Mouse (Mus musculus) duodenum, adult 2 months (tissue): Measurements from ENCODE around the gene Thap8. TPM values are rescaled to one million over a fixed set of nuclear protein-coding genes. Genes with fewer than 3 reads are reported as not detected.

Source experiments
- polyA plus RNA-seq: library from polyadenylated mRNA; depleted of rRNA; stranded (reverse); fragments of >200 nt; gene quantifications from 2 replicates; pipeline ENCODE4 v1.2.3, GENCODE M21; 2012; ENCODE audit warnings: low replicate concordance; rRNA removed

Gene Thap8
- polyA plus RNA-seq: 0.14 TPM in 1 of 2 replicates, not detected in the other

GRCm38 (mm10) chr7:30279951-30280669 lies at the start of gene Thap8, which contains the start of gene Wdr62:
Gene Thap8, plus strand, starts transcription at chr7:30280094.
Gene Wdr62, minus strand, starts transcription at chr7:30280419.

GRCm38 (mm10) chr7:30231669-30232454 lies 48.0 kb upstream of the Thap8 start, which contains the start of the genes Polr2i and Tbcb:
Gene Polr2i, plus strand, starts transcription at chr7:30231948.
Gene Tbcb, minus strand, starts transcription at chr7:30232272.

GRCm38 (mm10) chr7:30235625-30236024 lies 44.3 kb upstream of the Thap8 start, which contains the start of gene Ovol3:
Gene Ovol3, minus strand, starts transcription at chr7:30235725.

GRCm38 (mm10) chr7:30291215-30292131 lies 11.6 kb downstream of the Thap8 start, which contains the start of gene Clip3:
Gene Clip3, plus strand, starts transcription at chr7:30291728.

GRCm38 (mm10) chr7:30308076-30309005 lies 28.4 kb downstream of the Thap8 start, which contains the start of gene Alkbh6:
Gene Alkbh6, plus strand, starts transcription at chr7:30308717.

GRCm38 (mm10) chr7:30314721-30315155 lies 34.8 kb downstream of the Thap8 start, which contains the start of gene Syne4:
Gene Syne4, plus strand, starts transcription at chr7:30314807.

GRCm38 (mm10) chr7:30321539-30322284 lies 41.8 kb downstream of the Thap8 start, which contains the start of gene E130208F15Rik:
Gene E130208F15Rik, plus strand, starts transcription at chr7:30321740.

GRCm38 (mm10) chr7:30323795-30324194 lies 43.9 kb downstream of the Thap8 start, which contains the start of gene Sdhaf1:
Gene Sdhaf1, minus strand, starts transcription at chr7:30323895.

Other genes with a start within 250 kb of the Thap8 start
- 0.19 and 0.42 TPM in 2 replicates for gene Zfp14, start 228.7 kb upstream of the Thap8 start, polyA plus RNA-seq
- 0.07 TPM in 1 of 2 replicates, not detected in the other for gene Zfp82, start 207.2 kb upstream of the Thap8 start, polyA plus RNA-seq
- 0.14 TPM in 1 of 2 replicates, not detected in the other for gene Gm26920, start 189.7 kb upstream of the Thap8 start, polyA plus RNA-seq
- gene Zfp566, start 189.6 kb upstream of the Thap8 start, polyA plus RNA-seq: 0.65 and 0.99 TPM in 2 replicates
- gene Zfp260, start 185.3 kb upstream of the Thap8 start, polyA plus RNA-seq: 3.1 and 6.6 TPM in 2 replicates
- 0.23 TPM in 1 of 2 replicates, not detected in the other for gene Zfp382, start 158.2 kb upstream of the Thap8 start, polyA plus RNA-seq
- 1.4 and 1.6 TPM in 2 replicates for gene Zfp146, start 110.3 kb upstream of the Thap8 start, polyA plus RNA-seq
- 40.1 and 164 TPM in 2 replicates for gene Cox7a1, start 96.0 kb upstream of the Thap8 start, polyA plus RNA-seq
- 492 and 665 TPM in 2 replicates for gene Capns1, start 81.3 kb upstream of the Thap8 start, polyA plus RNA-seq
- 76.0 and 78.7 TPM in 2 replicates for gene Polr2i, start 48.1 kb upstream of the Thap8 start, polyA plus RNA-seq
- gene Tbcb, start 47.8 kb upstream of the Thap8 start, polyA plus RNA-seq: 23.6 and 33.8 TPM in 2 replicates
- gene Ovol3, start 44.4 kb upstream of the Thap8 start, polyA plus RNA-seq: not detected in 2 replicates
- 13.0 and 14.3 TPM in 2 replicates for gene Wdr62, start 325 bp downstream of the Thap8 start, polyA plus RNA-seq
- gene Clip3, start 11.6 kb downstream of the Thap8 start, polyA plus RNA-seq: 3.8 and 4.8 TPM in 2 replicates
- gene Alkbh6, start 28.6 kb downstream of the Thap8 start, polyA plus RNA-seq: 154 and 160 TPM in 2 replicates
- gene Syne4, start 34.7 kb downstream of the Thap8 start, polyA plus RNA-seq: 9.8 and 29.1 TPM in 2 replicates
- 1.2 and 2.4 TPM in 2 replicates for gene E130208F15Rik, start 41.6 kb downstream of the Thap8 start, polyA plus RNA-seq
- 32.9 and 60.3 TPM in 2 replicates for gene Sdhaf1, start 43.8 kb downstream of the Thap8 start, polyA plus RNA-seq
- 27.9 and 30.8 TPM in 2 replicates for gene Lrfn3, start 82.7 kb downstream of the Thap8 start, polyA plus RNA-seq
- 49.1 and 124 TPM in 2 replicates for gene Tyrobp, start 133.7 kb downstream of the Thap8 start, polyA plus RNA-seq
- gene Hcst, start 139.8 kb downstream of the Thap8 start, polyA plus RNA-seq: 11.5 and 53.7 TPM in 2 replicates
- gene Nfkbid, start 141.6 kb downstream of the Thap8 start, polyA plus RNA-seq: 5.3 and 8.6 TPM in 2 replicates
- gene Aplp1, start 165.4 kb downstream of the Thap8 start, polyA plus RNA-seq: 24.5 and 168 TPM in 2 replicates
- 0.39 TPM in 1 of 2 replicates, not detected in the other for gene Kirrel2, start 177.6 kb downstream of the Thap8 start, polyA plus RNA-seq
- 2.5 TPM in 1 of 2 replicates, not detected in the other for gene Nphs1, start 178.2 kb downstream of the Thap8 start, polyA plus RNA-seq
- gene Prodh2, start 213.5 kb downstream of the Thap8 start, polyA plus RNA-seq: 2.3 and 37.6 TPM in 2 replicates